Mouse (Mus musculus) hindbrain, embryonic 16.5 days (tissue): Measurements from ENCODE around the gene Sstr4. TPM values are rescaled to one million over a fixed set of nuclear protein-coding genes. Genes with fewer than 3 reads are reported as not detected.

ENCODE experiments used
- ATAC-seq: fragments of 200-750 bp; cut with Nextera tagmentation; 2 replicates; pipeline ENCODE4 v1.8.0; 2017; ENCODE audit warnings: moderate TSS enrichment, moderate library complexity
- H3K27ac ChIP-seq: fragments of 300-500 bp; sonication (generic); 2 replicates; pipeline ENCODE4 v1.5.1; 2014; ENCODE audit warnings: low read depth, mild to moderate bottlenecking, control low read depth, low read length, moderate library complexity
- H3K27me3 ChIP-seq: fragments of 300-500 bp; sonication (generic); replicated peaks from 2 replicates; pipeline ENCODE4 v1.6.1; 2014; ENCODE audit warnings: low read length; ENCODE audit not compliant: control insufficient read depth, insufficient read depth
- H3K36me3 ChIP-seq: fragments of 300-500 bp; sonication (generic); 2 replicates; pipeline ENCODE4 v1.6.1; 2014; ENCODE audit warnings: mild to moderate bottlenecking, low read length, moderate library complexity, mixed read lengths; ENCODE audit not compliant: control insufficient read depth, insufficient read depth
- H3K4me1 ChIP-seq: fragments of 300-500 bp; sonication (generic); 2 replicates; pipeline ENCODE4 v1.6.1; 2014; ENCODE audit warnings: low read depth, low read length; ENCODE audit not compliant: control insufficient read depth, insufficient read depth
- H3K4me2 ChIP-seq: fragments of 300-500 bp; sonication (generic); 2 replicates; pipeline ENCODE4 v1.6.1; 2014; ENCODE audit warnings: mild to moderate bottlenecking, low read length, control low read depth, moderate library complexity
- H3K4me3 ChIP-seq: fragments of 300-500 bp; sonication (generic); 2 replicates; pipeline ENCODE4 v1.5.1; 2014; ENCODE audit warnings: mild to moderate bottlenecking, low read length, control low read depth, moderate library complexity
- H3K9ac ChIP-seq: fragments of 300-500 bp; sonication (generic); 2 replicates; pipeline ENCODE4 v1.6.1; 2014; ENCODE audit warnings: low read depth, mild to moderate bottlenecking, control low read depth, low read length, moderate library complexity
- H3K9me3 ChIP-seq: fragments of 300-500 bp; sonication (generic); 2 replicates; pipeline ENCODE4 v1.6.1; 2014; ENCODE audit warnings: mild to moderate bottlenecking, low read length, moderate library complexity; ENCODE audit not compliant: control insufficient read depth
- WGBS: fragments of 180-500 bp; shearing (Covaris S2); extraction: QIAGEN DNeasy Blood & Tissue Kit; methylation state at CpG from one replicate; pipeline ENCODE4 v1.1.7; 2014; 5-methylcytosine and 5-hydroxymethylcytosine counted together
- polyA plus RNA-seq: library from polyadenylated mRNA; unstranded; fragments of >200 nt; fragmentation: Nextera tagmentation; extraction: Ambion mirVana; gene quantifications from 2 replicates; pipeline ENCODE4 v1.2.1, GENCODE M21; 2015

Sstr4 gene
- polyA plus RNA-seq, 1 experiment from 2014 or later = 4.2 TPM

DNA sequence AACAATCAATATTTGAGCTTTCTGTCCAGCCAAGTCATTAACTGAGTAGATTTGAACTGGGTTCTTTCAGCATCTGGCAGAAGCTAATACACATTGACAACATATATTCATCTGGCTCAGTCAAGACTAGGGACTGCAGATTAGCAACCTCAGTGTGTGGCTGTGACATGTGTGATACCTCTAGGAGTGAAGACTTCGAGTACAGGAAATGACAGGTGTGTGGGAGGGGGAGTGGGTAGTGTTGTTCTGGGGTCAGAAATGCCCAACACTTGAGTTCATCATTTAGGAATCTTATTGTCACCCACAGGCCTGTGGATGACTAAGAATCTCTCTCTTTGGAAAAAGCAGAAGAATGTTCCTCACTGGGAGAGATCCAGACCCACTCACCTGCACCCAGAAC lies 26.0 kb downstream of the Sstr4 start:
- Histone ChIP-seq H3K4me1 (no peaks in the 10 kb centered on the region), H3K4me2 (no peak overlapping the region), H3K27me3 (no peaks in the 10 kb centered on the region), H3K36me3 (no peaks in the 10 kb centered on the region), H3K9ac (no peak overlapping the region), H3K9me3 (no peaks in the 10 kb centered on the region), H3K4me3 (no peak overlapping the region), H3K27ac (no peak overlapping the region)
- 50% methylated on average over 1 of the region's 1 CpGs for WGBS
- no peak for ATAC-seq

DNA sequence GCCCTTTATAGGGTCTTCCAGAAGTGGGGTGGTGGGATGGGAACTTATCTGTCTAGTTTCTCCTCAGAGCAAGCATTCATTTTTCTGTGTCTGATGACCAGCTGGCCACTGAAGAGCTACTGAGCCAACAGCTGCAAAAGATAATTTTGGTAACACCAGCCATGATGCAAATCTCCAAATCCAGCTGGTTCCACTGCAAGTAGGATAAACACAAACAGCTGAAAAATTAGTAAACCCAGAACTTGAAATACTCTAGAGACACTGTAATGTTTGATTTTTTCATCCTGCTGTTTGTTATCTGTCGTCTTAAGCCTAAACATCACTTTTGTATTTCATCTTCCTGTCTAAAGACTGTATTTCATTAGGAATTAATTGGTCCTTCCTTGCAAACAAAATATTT lies 26.6 kb downstream of the Sstr4 start:
- Histone ChIP-seq H3K9ac (no peak overlapping the region), H3K36me3 (no peaks in the 10 kb centered on the region), H3K27me3 (no peaks in the 10 kb centered on the region), H3K4me3 (no peak overlapping the region), H3K4me2 (no peak overlapping the region), H3K27ac (no peak overlapping the region), H3K9me3 (no peaks in the 10 kb centered on the region), H3K4me1 (no peaks in the 10 kb centered on the region)
- WGBS = 74% methylated on average over 1 of the region's 1 CpGs
- no peak for ATAC-seq

DNA sequence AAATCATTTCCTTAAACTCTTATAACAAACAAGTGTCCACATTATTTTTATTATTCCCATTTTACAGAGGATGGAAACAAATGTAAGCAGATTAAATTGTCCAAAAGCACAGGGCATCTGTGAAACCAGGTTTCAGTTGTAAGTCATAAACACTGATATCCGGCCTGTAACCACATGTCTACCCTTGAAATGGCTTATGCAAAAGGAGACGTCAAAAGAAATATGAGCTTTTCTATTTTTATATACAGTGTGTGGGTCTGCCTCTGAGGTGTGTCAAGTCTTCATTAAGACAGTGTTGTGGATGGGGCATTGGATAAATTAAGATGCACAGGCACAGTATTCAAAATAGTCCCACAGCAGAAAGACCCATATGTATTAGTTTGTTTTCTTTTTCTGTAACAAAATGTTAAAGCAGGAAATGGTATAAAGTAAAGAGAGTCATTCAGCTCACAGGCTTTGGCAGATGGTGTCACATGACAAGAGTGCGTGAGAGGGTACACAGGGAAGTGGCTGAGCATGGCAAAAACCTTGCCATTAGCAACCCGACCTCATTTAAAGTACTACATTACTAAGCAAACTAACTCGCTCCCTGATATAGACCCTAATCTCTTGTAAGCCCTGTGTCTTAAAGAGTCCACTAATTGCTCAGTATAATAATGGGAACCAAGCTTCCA lies 30.7 kb downstream of the Sstr4 start:
- H3K27me3 ChIP-seq = no peaks in the 10 kb centered on the region
- 90% methylated on average over 5 of the region's 5 CpGs for WGBS
- H3K27ac ChIP-seq = no peak overlapping the region
- no peaks in the 10 kb centered on the region for H3K36me3 ChIP-seq
- H3K4me2 ChIP-seq = no peak overlapping the region
- H3K9ac ChIP-seq = no peak overlapping the region
- ATAC-seq = no peak
- no peak overlapping the region for H3K4me3 ChIP-seq
- no peaks in the 10 kb centered on the region for H3K9me3 ChIP-seq
- H3K4me1 ChIP-seq = no peaks in the 10 kb centered on the region

DNA sequence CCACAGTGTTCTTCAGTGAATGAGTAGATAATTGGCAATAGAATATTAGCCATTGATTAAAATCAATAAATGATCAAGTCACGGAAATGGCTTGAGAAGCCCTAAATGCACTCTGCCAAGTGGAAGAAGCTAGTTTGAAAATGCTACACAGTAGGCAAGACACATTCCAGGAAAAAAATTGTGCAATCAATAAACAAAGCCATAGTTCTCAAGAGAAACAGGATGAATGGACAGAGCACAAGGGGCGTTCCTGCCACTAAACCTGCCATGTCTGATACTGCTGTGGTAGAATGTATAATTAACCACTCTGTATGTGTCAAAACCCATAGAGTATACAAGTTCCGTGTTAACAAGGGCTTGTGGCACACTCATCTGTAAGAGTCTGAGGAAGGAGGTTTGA lies 32.4 kb downstream of the Sstr4 start:
- H3K4me2 ChIP-seq = no peak overlapping the region
- WGBS = 76% methylated on average over 3 of the region's 3 CpGs

DNA sequence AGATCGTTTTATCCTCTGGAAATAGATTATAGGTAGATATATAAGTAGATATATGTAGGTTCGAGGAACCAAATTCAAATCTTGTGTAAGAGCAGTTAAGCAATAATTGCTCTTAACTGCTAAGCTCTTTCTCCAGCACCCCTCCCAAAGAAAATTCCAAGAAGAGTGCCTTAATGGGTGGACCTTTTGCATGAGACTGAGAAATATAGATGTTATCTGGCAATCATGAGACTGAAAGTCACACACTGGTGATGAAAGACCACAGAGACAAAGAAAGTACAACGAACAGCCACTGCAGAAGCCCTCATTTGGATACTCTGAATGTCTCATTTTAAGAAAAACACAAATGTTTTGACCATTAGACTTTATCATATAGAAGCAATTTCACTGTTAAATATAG lies 33.4 kb downstream of the Sstr4 start:
- Histone ChIP-seq H3K27me3 (no peaks in the 10 kb centered on the region), H3K4me1 (no peaks in the 10 kb centered on the region), H3K4me3 (no peak overlapping the region), H3K27ac (no peak overlapping the region), H3K36me3 (no peaks in the 10 kb centered on the region), H3K9ac (no peak overlapping the region), H3K4me2 (no peak overlapping the region), H3K9me3 (no peaks in the 10 kb centered on the region)
- ATAC-seq = no peak
- WGBS = 84% methylated on average over 3 of the region's 3 CpGs

More for the DNA sequence above, 32.4 kb downstream of the Sstr4 start:
- Histone ChIP-seq H3K4me1 (no peaks in the 10 kb centered on the region), H3K36me3 (no peaks in the 10 kb centered on the region), H3K9me3 (no peaks in the 10 kb centered on the region), H3K9ac (no peak overlapping the region), H3K27me3 (no peaks in the 10 kb centered on the region), H3K27ac (no peak overlapping the region), H3K4me3 (no peak overlapping the region)
- ATAC-seq = no peak

DNA sequence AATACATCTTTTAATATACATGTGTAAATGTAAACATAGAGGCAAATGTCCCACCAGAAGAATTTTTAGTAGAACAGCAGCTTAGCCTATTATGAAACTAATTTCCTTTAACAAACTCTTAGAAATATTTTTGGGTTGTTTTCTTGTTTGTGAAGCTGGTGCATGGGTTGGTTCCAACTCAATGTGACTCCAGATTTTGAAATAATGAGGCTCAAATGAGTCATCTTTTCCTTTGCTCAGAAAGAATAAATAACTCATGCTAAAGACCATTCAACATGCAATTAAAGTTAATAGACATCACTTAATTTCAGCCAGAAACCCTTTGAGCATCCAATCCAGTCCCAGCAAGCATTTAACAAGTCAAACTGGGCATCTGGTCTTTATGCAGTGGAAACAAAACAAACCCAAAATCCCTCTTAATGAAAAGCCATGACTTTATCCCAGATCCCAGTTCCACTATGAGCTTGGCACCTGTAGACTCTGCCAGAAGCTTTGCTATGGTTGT lies 33.9 kb downstream of the Sstr4 start:
- Histone ChIP-seq H3K9me3 (no peaks in the 10 kb centered on the region), H3K36me3 (no peaks in the 10 kb centered on the region), H3K27me3 (no peaks in the 10 kb centered on the region), H3K4me2 (no peak overlapping the region), H3K4me1 (no peaks in the 10 kb centered on the region), H3K27ac (no peak overlapping the region), H3K4me3 (no peak overlapping the region), H3K9ac (no peak overlapping the region)
- ATAC-seq = no peak

DNA sequence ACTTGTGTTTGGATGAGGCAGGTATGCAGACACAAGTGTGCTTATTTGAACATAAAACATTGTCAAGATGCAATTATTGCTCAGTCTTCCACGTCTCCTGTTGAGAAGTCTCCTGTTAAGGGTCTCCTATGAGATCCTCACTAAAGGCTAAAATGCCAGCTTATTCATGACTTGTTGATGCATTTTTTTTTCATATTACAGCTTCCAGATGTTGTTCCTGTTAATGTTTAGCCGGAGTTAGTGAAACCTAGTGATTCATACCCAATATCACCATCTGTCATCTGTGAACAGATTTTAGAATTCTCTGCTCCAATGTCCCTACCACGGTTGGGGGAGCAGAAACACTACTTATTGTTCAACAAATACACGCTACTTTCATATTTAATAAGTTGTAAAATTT lies 35.8 kb downstream of the Sstr4 start:
- no peak for ATAC-seq
- no peak overlapping the region for H3K9ac ChIP-seq
- WGBS = 79% methylated on average over 4 of the region's 4 CpGs

DNA sequence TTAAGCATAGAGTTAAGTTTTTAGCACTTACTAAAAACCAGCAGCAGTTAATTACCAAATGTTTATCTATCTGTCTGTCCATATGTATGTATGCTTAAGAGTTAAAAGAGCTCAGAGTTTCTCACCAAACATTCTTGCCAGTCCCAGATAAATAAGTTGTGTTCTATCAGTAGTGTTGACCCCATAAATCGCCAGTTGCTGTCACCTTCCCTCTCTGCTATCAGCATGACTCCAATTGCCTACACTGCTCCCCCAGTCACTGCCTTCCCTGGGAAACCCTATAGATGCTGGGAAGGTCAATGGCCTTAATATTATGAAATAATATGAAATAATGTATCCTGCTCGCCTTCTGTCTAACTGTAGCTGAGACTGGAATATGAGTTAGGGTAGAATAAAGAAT lies 37.2 kb downstream of the Sstr4 start:
- 66% methylated on average over 2 of the region's 2 CpGs for WGBS
- no peak overlapping the region for H3K27ac ChIP-seq
- H3K9ac ChIP-seq = no peak overlapping the region

More for the DNA sequence above, 35.8 kb downstream of the Sstr4 start:
- Histone ChIP-seq H3K9me3 (no peaks in the 10 kb centered on the region), H3K27ac (no peak overlapping the region), H3K4me1 (no peaks in the 10 kb centered on the region), H3K4me2 (no peak overlapping the region), H3K27me3 (no peaks in the 10 kb centered on the region), H3K36me3 (no peaks in the 10 kb centered on the region), H3K4me3 (no peak overlapping the region)

DNA sequence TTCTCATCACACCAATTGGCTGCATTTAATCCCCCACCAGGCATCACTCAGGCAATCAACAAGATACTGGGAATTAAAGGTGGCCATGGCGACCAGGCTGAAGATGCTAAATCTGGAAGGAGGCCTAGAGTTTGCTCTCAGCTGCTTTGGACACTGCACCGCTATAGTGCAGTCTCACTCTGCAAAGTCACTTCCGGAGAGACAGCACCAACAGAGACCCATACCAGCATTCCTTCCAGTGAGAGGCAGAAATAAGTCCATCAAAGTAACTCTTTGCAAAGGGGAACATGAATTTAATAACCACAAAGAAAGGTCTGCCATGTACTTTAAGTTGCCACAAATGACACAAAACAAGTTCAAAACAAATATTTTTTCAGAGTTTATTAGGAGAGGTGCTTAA lies 41.1 kb downstream of the Sstr4 start:
- ATAC-seq = no peak
- no peak overlapping the region for H3K27ac ChIP-seq

More for the DNA sequence above, 37.2 kb downstream of the Sstr4 start:
- ATAC-seq = no peak
- Histone ChIP-seq H3K4me1 (no peaks in the 10 kb centered on the region), H3K9me3 (no peaks in the 10 kb centered on the region), H3K27me3 (no peaks in the 10 kb centered on the region), H3K36me3 (no peaks in the 10 kb centered on the region), H3K4me2 (no peak overlapping the region), H3K4me3 (no peak overlapping the region)

More for the DNA sequence above, 41.1 kb downstream of the Sstr4 start:
- Histone ChIP-seq H3K9ac (no peak overlapping the region), H3K9me3 (no peaks in the 10 kb centered on the region), H3K27me3 (no peaks in the 10 kb centered on the region), H3K4me2 (no peak overlapping the region), H3K4me3 (no peak overlapping the region), H3K4me1 (no peaks in the 10 kb centered on the region), H3K36me3 (no peaks in the 10 kb centered on the region)
- WGBS = 64% methylated on average over 3 of the region's 3 CpGs
